Mouse (Mus musculus) limb, embryonic 12.5 days (tissue): ENCODE results near the gene Qpctl. TPM values are rescaled to one million over a fixed set of nuclear protein-coding genes. Genes with fewer than 3 reads are reported as not detected.
A peak's percentile ranks its signal among the peaks of the same experiment; 100 is the strongest.

Source experiments
- microRNA counts: library from miRNA; unstranded; fragments of <30 nt; microRNA quantifications from one replicate; lab custom pipeline; 2017
- microRNA-seq: library from miRNA; unstranded; fragments of <30 nt; microRNA quantifications from one replicate; pipeline ENCODE4, GENCODE M21; 2017
- polyA plus RNA-seq: library from polyadenylated mRNA; unstranded; fragments of >200 nt; fragmentation: Nextera tagmentation; extraction: Ambion mirVana; gene quantifications from 2 replicates; pipeline ENCODE4 v1.2.1, GENCODE M21; 2016

Qpctl gene
- polyA plus RNA-seq, 1 experiment from 2014 or later, result 15.9 TPM

MicroRNAs within 50 kb of the gene (microRNA counts, 519-probe panel; counts per million panel counts)
- not detected for microRNA mmu-miR-330 (lab: Ali Mortazavi, UCI)

Small RNA genes lying within 50 kb of the gene (microRNA-seq; reads per million reads assigned to microRNA genes)
- 226 reads per million, percentile 61 among the genes with 10 or more reads in this experiment for gene Mir330

Other genes with a start within 250 kb of the Qpctl start
- 39.9 and 45.3 TPM in 2 replicates for gene Ccdc61, start 238.9 kb downstream of the Qpctl start, polyA plus RNA-seq
- 0.31 and 0.33 TPM in 2 replicates for gene Nova2, start 223.4 kb downstream of the Qpctl start, polyA plus RNA-seq
- gene Nanos2, start 161.9 kb downstream of the Qpctl start, polyA plus RNA-seq, result not detected in 2 replicates
- 6.4 and 6.5 TPM in 2 replicates for gene Mypop, start 158.0 kb downstream of the Qpctl start, polyA plus RNA-seq
- 44.4 and 47.5 TPM in 2 replicates for gene Irf2bp1, start 145.2 kb downstream of the Qpctl start, polyA plus RNA-seq
- 0.81 and 1.8 TPM in 2 replicates for gene Foxa3, start 125.8 kb downstream of the Qpctl start, polyA plus RNA-seq
- gene Sympk, start 124.9 kb downstream of the Qpctl start, polyA plus RNA-seq, result 51.9 and 56.0 TPM in 2 replicates
- not detected in 2 replicates for gene Rsph6a, start 94.6 kb downstream of the Qpctl start, polyA plus RNA-seq
- gene Dmwd, start 73.1 kb downstream of the Qpctl start, polyA plus RNA-seq, result 17.9 and 21.6 TPM in 2 replicates
- 17.7 and 18.9 TPM in 2 replicates for gene Dmpk, start 65.4 kb downstream of the Qpctl start, polyA plus RNA-seq
- 11.2 and 12.5 TPM in 2 replicates for gene Six5, start 54.7 kb downstream of the Qpctl start, polyA plus RNA-seq
- 3.3 and 3.5 TPM in 2 replicates for gene Gm4969, start 30.9 kb downstream of the Qpctl start, polyA plus RNA-seq
- 19.3 and 19.6 TPM in 2 replicates for gene Fbxo46, start 29.4 kb downstream of the Qpctl start, polyA plus RNA-seq
- 161 and 170 TPM in 2 replicates for gene Snrpd2, start 431 bp upstream of the Qpctl start, polyA plus RNA-seq
- gene Gipr, start 16.8 kb upstream of the Qpctl start, polyA plus RNA-seq, result 0.18 and 0.36 TPM in 2 replicates
- 3.9 and 5.9 TPM in 2 replicates for gene Eml2, start 27.1 kb upstream of the Qpctl start, polyA plus RNA-seq
- 4.4 and 5.7 TPM in 2 replicates for gene Gpr4, start 63.2 kb upstream of the Qpctl start, polyA plus RNA-seq
- gene Opa3, start 79.0 kb upstream of the Qpctl start, polyA plus RNA-seq, result 38.7 and 39.5 TPM in 2 replicates
- gene Vasp, start 122.5 kb upstream of the Qpctl start, polyA plus RNA-seq, result 66.4 and 68.8 TPM in 2 replicates
- not detected in 2 replicates for gene Ppm1n, start 130.8 kb upstream of the Qpctl start, polyA plus RNA-seq
- gene Rtn2, start 133.3 kb upstream of the Qpctl start, polyA plus RNA-seq, result 12.4 and 12.8 TPM in 2 replicates
- 0.18 and 0.20 TPM in 2 replicates for gene Fosb, start 160.8 kb upstream of the Qpctl start, polyA plus RNA-seq
- 92.3 and 105 TPM in 2 replicates for gene Ercc1, start 195.5 kb upstream of the Qpctl start, polyA plus RNA-seq
- gene Cd3eap, start 210.2 kb upstream of the Qpctl start, polyA plus RNA-seq, result 28.4 TPM in 2 replicates
- 7.1 and 9.3 TPM in 2 replicates for gene Ppp1r13l, start 210.5 kb upstream of the Qpctl start, polyA plus RNA-seq
- 22.9 and 23.8 TPM in 2 replicates for gene Ercc2, start 232.7 kb upstream of the Qpctl start, polyA plus RNA-seq